Mouse (Mus musculus) midbrain, embryonic 16.5 days (tissue): ENCODE measurements around the gene Ggt5. TPM values are rescaled to one million over a fixed set of nuclear protein-coding genes. Genes with fewer than 3 reads are reported as not detected.

Source experiments
- ATAC-seq: fragments of 200-750 bp; cut with Nextera tagmentation; 2 replicates; pipeline ENCODE4 v1.8.0; 2017; ENCODE audit warnings: moderate TSS enrichment
- H3K27ac ChIP-seq: fragments of 300-500 bp; sonication (generic); 2 replicates; pipeline ENCODE4 v1.5.1; 2014; ENCODE audit warnings: mild to moderate bottlenecking, low read length, mixed read lengths
- H3K27me3 ChIP-seq: fragments of 300-500 bp; sonication (generic); 2 replicates; pipeline ENCODE4 v1.6.1; 2014; ENCODE audit warnings: low read depth, low read length, mixed read lengths; ENCODE audit not compliant: control insufficient read depth, insufficient read depth
- H3K36me3 ChIP-seq: fragments of 300-500 bp; sonication (generic); 2 replicates; pipeline ENCODE4 v1.6.1; 2014; ENCODE audit warnings: mild to moderate bottlenecking, low read length, moderate library complexity, mixed read lengths; ENCODE audit not compliant: control insufficient read depth, insufficient read depth
- H3K4me1 ChIP-seq: fragments of 300-500 bp; sonication (generic); 2 replicates; pipeline ENCODE4 v1.6.1; 2014; ENCODE audit warnings: mild to moderate bottlenecking, low read length, mixed read lengths; ENCODE audit not compliant: control insufficient read depth, insufficient read depth
- H3K4me2 ChIP-seq: fragments of 300-500 bp; sonication (generic); 2 replicates; pipeline ENCODE4 v1.6.1; 2014; ENCODE audit warnings: mild to moderate bottlenecking, low read length, mixed read lengths
- H3K4me3 ChIP-seq: fragments of 300-500 bp; sonication (generic); 2 replicates; pipeline ENCODE4 v1.5.1; 2014; ENCODE audit warnings: low read depth, mild to moderate bottlenecking, low read length, moderate library complexity, mixed read lengths
- H3K9ac ChIP-seq: fragments of 300-500 bp; sonication (generic); 2 replicates; pipeline ENCODE4 v1.6.1; 2014; ENCODE audit warnings: low read depth, low read length, mixed read lengths
- H3K9me3 ChIP-seq: fragments of 300-500 bp; sonication (generic); replicated peaks from 2 replicates; pipeline ENCODE4 v1.6.1; 2014; ENCODE audit warnings: mild to moderate bottlenecking, low read length, mixed read lengths; ENCODE audit not compliant: control insufficient read depth, poor library complexity, severe bottlenecking
- WGBS: fragments of 180-500 bp; shearing (Covaris S2); extraction: QIAGEN DNeasy Blood & Tissue Kit; methylation state at CpG from one replicate; pipeline ENCODE4 v1.1.7; 2014; 5-methylcytosine and 5-hydroxymethylcytosine counted together
- polyA plus RNA-seq: library from polyadenylated mRNA; unstranded; fragments of >200 nt; fragmentation: Nextera tagmentation; extraction: Ambion mirVana; gene quantifications from 2 replicates; pipeline ENCODE4 v1.2.1, GENCODE M21; 2015

Gene Ggt5
- polyA plus RNA-seq, 1 experiment from 2014 or later, result 2.1 TPM

DNA sequence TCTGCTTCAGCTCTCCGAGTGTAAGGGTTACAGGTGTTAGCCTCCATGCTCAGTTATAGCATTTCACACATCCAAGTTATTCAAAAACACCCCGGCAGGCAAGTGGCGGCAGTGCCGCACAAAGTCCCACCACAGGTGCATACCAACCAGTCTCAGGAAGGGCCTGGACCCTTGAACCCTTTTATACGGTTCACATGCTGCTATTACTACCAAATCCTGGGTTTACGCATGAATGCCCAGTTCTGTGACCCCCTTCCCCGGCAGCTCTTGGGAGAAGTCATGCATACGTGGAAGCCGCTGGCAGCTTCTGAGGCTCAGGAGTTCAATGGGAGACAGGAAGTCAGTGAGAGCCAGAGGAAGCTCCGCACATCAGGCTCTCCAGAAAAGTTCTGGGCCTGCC, 16.0 kb upstream of the Ggt5 start:
- no peaks in the 10 kb centered on the region for H3K27me3 ChIP-seq
- H3K27ac ChIP-seq, result no peak overlapping the region
- 55% methylated on average over 10 of the region's 10 CpGs for WGBS
- no peaks in the 10 kb centered on the region for H3K4me1 ChIP-seq
- H3K9me3 ChIP-seq, result no peaks in the 10 kb centered on the region
- H3K36me3 ChIP-seq, result no peaks in the 10 kb centered on the region
- H3K4me2 ChIP-seq, result no peak overlapping the region
- no peak overlapping the region for H3K4me3 ChIP-seq
- H3K9ac ChIP-seq, result no peak overlapping the region
- no peak for ATAC-seq

DNA sequence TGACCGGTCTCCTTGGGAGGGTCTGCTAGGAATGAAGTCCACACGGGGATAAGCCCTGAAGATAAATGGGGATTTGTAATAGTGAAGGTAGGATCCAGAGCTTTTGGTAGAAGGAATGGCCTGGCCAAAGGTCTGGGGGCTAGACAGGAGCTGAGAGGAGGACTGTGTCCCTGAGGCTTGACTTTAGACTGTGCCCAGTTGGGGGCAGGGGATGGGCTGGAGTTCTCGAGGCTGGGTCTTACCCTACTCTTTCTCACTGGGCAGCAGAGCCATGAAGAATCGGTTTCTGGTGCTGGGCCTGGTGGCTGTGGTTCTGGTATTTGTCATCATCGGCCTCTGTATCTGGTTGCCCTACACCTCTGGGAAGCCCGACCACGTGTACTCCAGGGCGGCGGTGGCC, 15.2 kb upstream of the Ggt5 start:
- Histone ChIP-seq H3K9me3 (no peaks in the 10 kb centered on the region), H3K4me3 (no peak overlapping the region), H3K27me3 (no peaks in the 10 kb centered on the region), H3K4me1 (no peaks in the 10 kb centered on the region), H3K9ac (no peak overlapping the region), H3K27ac (no peak overlapping the region), H3K4me2 (no peak overlapping the region), H3K36me3 (no peaks in the 10 kb centered on the region)
- no peak for ATAC-seq
- 88% methylated on average over 9 of the region's 9 CpGs for WGBS

DNA sequence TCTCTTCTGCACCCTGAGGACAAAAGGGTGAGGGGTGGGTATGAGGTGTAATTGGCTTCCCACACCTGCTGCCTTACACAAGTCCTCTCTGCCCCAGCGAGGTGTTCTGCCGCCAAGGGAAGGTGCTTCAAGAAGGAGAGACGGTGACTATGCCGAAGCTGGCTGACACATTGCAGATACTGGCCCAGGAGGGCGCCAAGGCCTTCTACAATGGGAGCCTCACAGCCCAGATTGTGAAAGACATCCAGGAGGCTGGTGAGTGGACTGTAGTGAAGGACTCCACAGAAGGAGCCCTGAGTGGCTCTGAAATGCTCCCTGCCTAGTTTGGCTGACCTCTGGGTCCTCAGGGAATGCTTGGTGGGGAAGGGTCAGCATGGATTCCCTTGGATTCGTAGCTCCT, 10.0 kb upstream of the Ggt5 start:
- no peak for ATAC-seq
- H3K4me2 ChIP-seq, result no peak overlapping the region
- WGBS, result 89% methylated on average over 6 of the region's 6 CpGs
- no peaks in the 10 kb centered on the region for H3K27me3 ChIP-seq
- no peaks in the 10 kb centered on the region for H3K4me1 ChIP-seq
- H3K36me3 ChIP-seq, result no peaks in the 10 kb centered on the region
- H3K9ac ChIP-seq, result no peak overlapping the region
- no peak overlapping the region for H3K27ac ChIP-seq
- H3K4me3 ChIP-seq, result no peak overlapping the region
- no peaks in the 10 kb centered on the region for H3K9me3 ChIP-seq

DNA sequence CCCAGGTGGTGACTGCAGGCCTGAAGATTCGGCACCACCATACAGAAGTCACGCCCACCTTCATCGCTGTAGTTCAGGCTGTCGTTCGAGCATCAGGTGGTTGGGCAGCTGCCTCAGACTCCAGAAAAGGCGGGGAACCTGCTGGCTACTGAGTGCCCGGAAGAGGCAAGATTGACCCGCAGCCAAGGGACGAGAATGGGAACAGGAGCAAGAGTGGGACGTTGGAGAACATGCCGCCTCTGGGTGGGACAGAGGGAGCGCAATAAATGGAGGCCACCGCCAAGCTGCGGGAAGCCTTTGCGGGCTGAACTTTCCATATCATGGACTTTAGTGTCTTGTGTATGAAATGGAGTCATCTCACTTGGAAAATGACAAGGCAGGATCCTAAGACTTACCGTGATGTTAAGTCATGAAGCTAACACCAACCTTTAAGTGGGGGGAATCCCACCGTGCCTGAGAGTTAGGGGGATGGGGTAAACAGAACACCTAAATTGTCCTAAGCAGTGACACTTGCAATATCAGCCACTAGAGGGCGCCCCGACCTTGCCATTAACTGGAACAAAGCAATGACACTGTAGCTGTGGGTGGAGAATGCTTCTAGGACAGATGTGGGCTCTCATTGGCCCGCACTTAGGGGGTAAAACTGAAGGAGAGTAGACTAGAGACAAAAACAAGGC, 3.1 kb upstream of the Ggt5 start:
- peak overlapping the region; percentile 46 for H3K4me2 ChIP-seq
- no peak overlapping the region for H3K27ac ChIP-seq
- WGBS, result 23% methylated on average over 20 of the region's 20 CpGs
- no peaks in the 10 kb centered on the region; the same call in 1 of the 2 replicates for H3K27me3 ChIP-seq
- no peak overlapping the region for H3K4me3 ChIP-seq
- H3K36me3 ChIP-seq, result no peaks in the 10 kb centered on the region
- peaks cover 2% of the 10 kb centered on the region; the same call in 1 of the 2 replicates for H3K4me1 ChIP-seq
- ATAC-seq, result peak; percentile 87
- no peaks in the 10 kb centered on the region for H3K9me3 ChIP-seq
- H3K9ac ChIP-seq, result no peak overlapping the region

DNA sequence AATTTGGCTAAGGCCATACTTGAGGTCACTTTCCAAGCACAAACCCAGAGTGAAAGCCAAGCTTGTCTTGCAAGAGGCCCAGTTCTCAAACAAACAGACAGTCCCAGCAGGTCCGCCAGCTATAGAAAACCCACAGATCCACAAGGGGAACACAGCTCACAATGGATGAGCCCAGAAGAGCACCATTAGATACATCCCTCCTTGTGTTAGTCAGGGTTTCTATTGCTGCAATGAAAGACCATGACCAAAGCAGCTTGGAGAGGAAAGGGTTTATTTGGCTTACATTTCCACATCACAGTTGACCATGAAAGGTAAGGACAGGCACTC, 2.6 kb upstream of the Ggt5 start:
- Histone ChIP-seq H3K9me3 (no peaks in the 10 kb centered on the region), H3K9ac (no peak overlapping the region), H3K27me3 (no peaks in the 10 kb centered on the region; the same call in 1 of the 2 replicates), H3K4me1 (peaks cover 2% of the 10 kb centered on the region; the same call in 1 of the 2 replicates), H3K4me2 (no peak overlapping the region), H3K4me3 (no peak overlapping the region), H3K27ac (no peak overlapping the region), H3K36me3 (no peaks in the 10 kb centered on the region)
- 89% methylated on average over 1 of the region's 1 CpGs for WGBS
- peak; percentile 52 for ATAC-seq

DNA sequence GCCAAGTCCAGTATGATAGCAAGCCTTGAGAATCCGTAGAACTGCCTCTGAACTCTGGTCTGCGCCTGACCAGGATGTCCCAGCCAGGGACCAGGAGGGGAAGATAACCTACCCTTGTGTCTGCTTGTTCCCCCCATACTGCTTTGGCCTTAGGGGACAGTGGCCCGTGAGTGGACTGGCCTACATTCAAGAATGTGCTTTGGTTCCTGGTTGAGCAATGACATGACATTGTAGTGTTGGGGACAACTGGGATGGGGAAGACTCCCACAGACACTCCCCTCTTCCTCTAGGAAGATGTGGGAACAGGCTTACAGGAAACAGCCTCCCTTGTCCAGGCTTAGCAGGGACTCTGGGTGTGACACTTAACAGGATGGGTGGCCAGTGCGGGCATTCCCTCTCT, 1.4 kb upstream of the Ggt5 start:
- 86% methylated on average over 4 of the region's 4 CpGs for WGBS
- Histone ChIP-seq H3K27ac (no peak overlapping the region), H3K36me3 (no peaks in the 10 kb centered on the region), H3K9ac (no peak overlapping the region), H3K27me3 (no peaks in the 10 kb centered on the region; the same call in 1 of the 2 replicates), H3K4me2 (no peak overlapping the region), H3K4me3 (no peak overlapping the region), H3K9me3 (no peaks in the 10 kb centered on the region), H3K4me1 (peaks cover 2% of the 10 kb centered on the region; the same call in 1 of the 2 replicates)
- ATAC-seq, result no peak

DNA sequence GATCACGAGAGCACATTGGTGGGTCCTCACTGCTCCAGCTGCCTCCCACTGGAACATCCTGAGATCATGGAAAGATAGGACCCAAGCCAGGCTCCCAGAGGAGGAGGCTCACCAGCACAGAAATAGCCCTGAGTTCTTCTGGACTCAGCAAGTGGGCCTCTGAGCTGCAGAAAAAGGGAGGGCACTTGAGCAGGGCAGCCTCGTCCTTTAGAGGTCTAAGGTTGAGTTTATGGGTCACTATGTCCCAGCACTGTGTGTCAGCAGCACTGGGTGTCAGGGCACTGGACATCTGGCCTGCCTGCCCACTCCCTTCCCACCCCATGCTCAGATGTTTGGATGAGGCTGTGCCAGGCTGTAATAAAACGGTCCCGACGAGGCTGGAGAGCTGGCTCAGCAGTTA, 804 bp upstream of the Ggt5 start:
- Histone ChIP-seq H3K27me3 (no peaks in the 10 kb centered on the region; the same call in 1 of the 2 replicates), H3K4me1 (peaks cover 2% of the 10 kb centered on the region; the same call in 1 of the 2 replicates), H3K9me3 (no peaks in the 10 kb centered on the region), H3K36me3 (no peaks in the 10 kb centered on the region), H3K27ac (no peak overlapping the region), H3K4me3 (no peak overlapping the region), H3K4me2 (no peak overlapping the region), H3K9ac (no peak overlapping the region)
- 83% methylated on average over 5 of the region's 5 CpGs for WGBS
- ATAC-seq, result no peak

DNA sequence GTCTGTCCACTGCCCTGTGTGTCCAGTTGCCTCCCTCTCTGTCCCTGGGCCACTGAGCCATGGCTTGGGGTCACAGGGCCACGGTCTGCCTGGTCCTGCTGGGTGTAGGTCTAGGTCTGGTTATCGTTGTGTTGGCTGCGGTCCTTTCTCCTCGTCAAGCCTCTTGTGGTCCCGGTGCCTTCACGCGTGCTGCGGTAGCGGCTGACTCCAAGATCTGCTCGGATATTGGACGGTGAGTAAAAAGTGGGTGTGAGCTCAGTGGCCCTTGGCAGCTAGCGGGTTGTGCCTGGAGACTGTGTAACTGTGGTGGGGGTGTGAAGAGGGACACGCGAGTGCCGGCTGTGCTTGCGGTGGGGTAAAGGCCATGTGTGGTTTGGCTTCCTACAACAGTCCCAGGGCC, 511 bp downstream of the Ggt5 start:
- Histone ChIP-seq H3K9me3 (no peaks in the 10 kb centered on the region), H3K9ac (no peak overlapping the region), H3K36me3 (no peaks in the 10 kb centered on the region), H3K4me3 (no peak overlapping the region), H3K4me2 (no peak overlapping the region), H3K27me3 (no peaks in the 10 kb centered on the region; the same call in 1 of the 2 replicates), H3K27ac (no peak overlapping the region), H3K4me1 (peaks cover 2% of the 10 kb centered on the region; the same call in 1 of the 2 replicates)
- WGBS, result 85% methylated on average over 16 of the region's 16 CpGs
- ATAC-seq, result no peak

DNA sequence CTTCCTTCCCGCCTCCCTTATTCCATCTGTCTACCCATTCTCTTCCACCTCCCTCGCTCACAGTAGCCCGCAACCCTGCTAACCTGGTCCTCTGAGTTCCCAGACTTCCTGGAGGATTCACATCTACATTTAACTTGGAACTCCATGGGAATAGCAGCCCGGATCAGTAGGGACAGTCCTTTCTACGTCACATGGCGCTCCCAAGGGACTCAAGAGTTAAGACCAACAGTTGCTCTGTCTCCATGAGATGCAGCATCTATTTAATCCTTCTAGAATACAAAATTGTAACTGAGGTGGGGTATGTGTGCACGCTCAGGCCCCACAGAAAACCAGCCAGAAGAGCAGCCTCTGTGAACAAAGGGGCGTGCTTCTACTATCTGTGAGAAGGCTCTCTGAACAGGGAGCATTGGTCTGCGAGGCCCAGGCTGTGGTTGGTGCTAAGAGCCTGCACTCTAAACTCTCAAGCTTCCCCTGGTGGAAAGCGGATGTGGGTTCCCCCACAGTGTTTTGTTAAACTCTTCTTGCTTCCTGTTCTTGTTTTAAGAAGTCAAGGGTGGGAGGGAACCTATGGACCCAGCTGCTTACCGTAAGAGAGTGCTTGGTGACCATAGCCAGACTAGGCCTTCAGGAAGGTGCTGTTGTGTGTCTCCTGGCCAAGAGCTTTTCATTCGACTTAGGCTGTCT, 2.2 kb downstream of the Ggt5 start:
- H3K27ac ChIP-seq, result no peak overlapping the region
- no peak for ATAC-seq

More for the DNA sequence above, 2.2 kb downstream of the Ggt5 start:
- H3K9ac ChIP-seq, result no peak overlapping the region
- H3K4me1 ChIP-seq, result peaks cover 1% of the 10 kb centered on the region; the same call in 1 of the 2 replicates
- no peaks in the 10 kb centered on the region for H3K9me3 ChIP-seq
- no peak overlapping the region for H3K4me2 ChIP-seq
- H3K36me3 ChIP-seq, result no peaks in the 10 kb centered on the region
- WGBS, result 78% methylated on average over 12 of the region's 12 CpGs
- no peak overlapping the region for H3K4me3 ChIP-seq
- H3K27me3 ChIP-seq, result no peaks in the 10 kb centered on the region
